Mouse (Mus musculus): ENCODE data around the gene Ckmt2. TPM values are rescaled to one million over a fixed set of nuclear protein-coding genes. Genes with fewer than 3 reads are reported as not detected.
A peak's percentile ranks its signal among the peaks of the same experiment; 100 is the strongest.

The Ckmt2 gene
- polyA plus RNA-seq, 2 experiments: 1.2 TPM

GRCm38 (mm10) chr13:91814670-91815069, 62.0 kb downstream of the Ckmt2 start:
- TF ChIP-seq POLR2A (IDR thresholded peaks at IDR 0.05; ENCODE audit: borderline replicate concordance, extremely low read depth, insufficient read depth, insufficient read length): no peak
- Histone ChIP-seq H3K27ac (replicated peaks; ENCODE audit: low read depth, low read length) (no peak overlapping the region), H3K4me1 (ENCODE audit: control insufficient read depth, insufficient read depth, low read length) (no peaks in the 10 kb centered on the region), H3K4me2 (replicated peaks; ENCODE audit: low read depth, low read length, severe bottlenecking) (no peak overlapping the region), H3K9ac (ENCODE audit: low read depth, low read length, severe bottlenecking) (no peak overlapping the region), H3K9me3 (ENCODE audit: control insufficient read depth, low read length) (0 out of 2 replicates have a peak, but pooled peaks cover 7% of the 10 kb centered on the region), H3K27me3 (ENCODE audit: control insufficient read depth, insufficient read depth, low read length) (no peaks in the 10 kb centered on the region), H3K4me3 (replicated peaks; ENCODE audit: low read length) (no peak overlapping the region), H3K36me3 (ENCODE audit: control insufficient read depth, insufficient read depth, low read length) (no peaks in the 10 kb centered on the region)
- 89% methylated on average over 5 of the region's 5 CpGs for WGBS
- DNase-seq (ENCODE audit: low spot score) (no peak), ATAC-seq (ENCODE audit: low FRiP score, low read depth) (no peak)

- no peak for TF ChIP-seq POLR2A (IDR thresholded peaks at IDR 0.05; ENCODE audit: borderline replicate concordance, extremely low read depth, insufficient read depth, insufficient read length)
- Histone ChIP-seq H3K4me3 (replicated peaks; ENCODE audit: low read length) (no peak overlapping the region), H3K36me3 (ENCODE audit: control insufficient read depth, insufficient read depth, low read length) (peaks cover 11% of the 10 kb centered on the region), H3K9ac (ENCODE audit: low read depth, low read length, severe bottlenecking) (no peak overlapping the region), H3K4me1 (ENCODE audit: control insufficient read depth, insufficient read depth, low read length) (no peaks in the 10 kb centered on the region), H3K9me3 (ENCODE audit: control insufficient read depth, low read length) (0 out of 2 replicates have a peak, but pooled peaks cover 7% of the 10 kb centered on the region), H3K27ac (replicated peaks; ENCODE audit: low read depth, low read length) (no peak overlapping the region), H3K4me2 (replicated peaks; ENCODE audit: low read depth, low read length, severe bottlenecking) (no peak overlapping the region), H3K27me3 (ENCODE audit: control insufficient read depth, insufficient read depth, low read length) (no peaks in the 10 kb centered on the region)
- 39% methylated on average over 2 of the region's 2 CpGs for WGBS
- ATAC-seq (ENCODE audit: low FRiP score, low read depth): no peak
- DNase-seq (ENCODE audit: low spot score): peak; percentile 27
Measured at GRCm38 (mm10) chr13:91809476-91809875, 67.2 kb downstream of the Ckmt2 start.

- Histone ChIP-seq H3K4me2 (replicated peaks; ENCODE audit: low read depth, low read length, severe bottlenecking) (peak overlapping the region; percentile 54), H3K36me3 (ENCODE audit: control insufficient read depth, insufficient read depth, low read length) (peaks cover 14% of the 10 kb centered on the region), H3K27me3 (ENCODE audit: control insufficient read depth, insufficient read depth, low read length) (no peaks in the 10 kb centered on the region), H3K9ac (ENCODE audit: low read depth, low read length, severe bottlenecking) (peak overlapping the region; percentile 97), H3K27ac (replicated peaks; ENCODE audit: low read depth, low read length) (peak overlapping the region; percentile 96), H3K4me3 (replicated peaks; ENCODE audit: low read length) (peak overlapping the region; percentile 95), H3K9me3 (ENCODE audit: control insufficient read depth, low read length) (no peaks in the 10 kb centered on the region), H3K4me1 (ENCODE audit: control insufficient read depth, insufficient read depth, low read length) (no peaks in the 10 kb centered on the region)
- no peak for DNase-seq (ENCODE audit: low spot score)
- ATAC-seq (ENCODE audit: low FRiP score, low read depth): no peak
- 28% methylated on average over 20 of the region's 20 CpGs for WGBS
- no peak for TF ChIP-seq POLR2A (IDR thresholded peaks at IDR 0.05; ENCODE audit: borderline replicate concordance, extremely low read depth, insufficient read depth, insufficient read length)
Measured at GRCm38 (mm10) chr13:91807874-91808575, 68.7 kb downstream of the Ckmt2 start.

GRCm38 (mm10) chr13:91807155-91807839, 69.4 kb downstream of the Ckmt2 start, which contains the start of gene Zcchc9:
Gene Zcchc9 (minus strand): TSS chr13:91807705.
- Histone ChIP-seq H3K4me3 (replicated peaks; ENCODE audit: low read length) (peak within 1 kb of the TSS; percentile 95), H3K9me3 (ENCODE audit: control insufficient read depth, low read length) (no peaks in the 10 kb centered on the region), H3K27me3 (ENCODE audit: control insufficient read depth, insufficient read depth, low read length) (no peaks in the 10 kb centered on the region), H3K27ac (replicated peaks; ENCODE audit: low read depth, low read length) (peak within 1 kb of the TSS; percentile 96), H3K4me1 (ENCODE audit: control insufficient read depth, insufficient read depth, low read length) (no peaks in the 10 kb centered on the region), H3K9ac (ENCODE audit: low read depth, low read length, severe bottlenecking) (peak within 1 kb of the TSS; percentile 97), H3K4me2 (replicated peaks; ENCODE audit: low read depth, low read length, severe bottlenecking) (peak within 1 kb of the TSS; percentile 54), H3K36me3 (ENCODE audit: control insufficient read depth, insufficient read depth, low read length) (peaks cover 14% of the 10 kb centered on the region)
- ATAC-seq (ENCODE audit: low FRiP score, low read depth) (peak; percentile 98), DNase-seq (ENCODE audit: low spot score) (peak; percentile 92)
- TF ChIP-seq POLR2A (IDR thresholded peaks at IDR 0.05; ENCODE audit: borderline replicate concordance, extremely low read depth, insufficient read depth, insufficient read length): no peak
- under 1% methylated on average over 38 of the region's 50 CpGs for WGBS

Other genes with a start within 250 kb of the Ckmt2 start
- 0.09 and 0.11 TPM in 2 replicates for gene Acot12, start 135.4 kb downstream of the Ckmt2 start, polyA plus RNA-seq (2012; rRNA removed)
- not detected in 2 replicates for gene Acot12, start 135.4 kb downstream of the Ckmt2 start, polyA plus RNA-seq (2014; fragmentation: Nextera tagmentation; extraction: Ambion mirVana)
- 39.0 and 40.3 TPM in 2 replicates for gene Zcchc9, start 69.2 kb downstream of the Ckmt2 start, polyA plus RNA-seq (2012; rRNA removed)
- 21.9 and 25.6 TPM in 2 replicates for gene Zcchc9, start 69.2 kb downstream of the Ckmt2 start, polyA plus RNA-seq (2014; fragmentation: Nextera tagmentation; extraction: Ambion mirVana)

Data from limb, embryonic 14.5 days (tissue).